Mouse (Mus musculus) retina, adult 2 months (tissue): ENCODE data around the gene Nrgn.

Source experiments
- DNase-seq: peaks from one replicate; pipeline ENCODE4 v3.0.0-alpha.2; 2012; ENCODE audit warnings: low read depth, low spot score

Gene Nrgn

DNA sequence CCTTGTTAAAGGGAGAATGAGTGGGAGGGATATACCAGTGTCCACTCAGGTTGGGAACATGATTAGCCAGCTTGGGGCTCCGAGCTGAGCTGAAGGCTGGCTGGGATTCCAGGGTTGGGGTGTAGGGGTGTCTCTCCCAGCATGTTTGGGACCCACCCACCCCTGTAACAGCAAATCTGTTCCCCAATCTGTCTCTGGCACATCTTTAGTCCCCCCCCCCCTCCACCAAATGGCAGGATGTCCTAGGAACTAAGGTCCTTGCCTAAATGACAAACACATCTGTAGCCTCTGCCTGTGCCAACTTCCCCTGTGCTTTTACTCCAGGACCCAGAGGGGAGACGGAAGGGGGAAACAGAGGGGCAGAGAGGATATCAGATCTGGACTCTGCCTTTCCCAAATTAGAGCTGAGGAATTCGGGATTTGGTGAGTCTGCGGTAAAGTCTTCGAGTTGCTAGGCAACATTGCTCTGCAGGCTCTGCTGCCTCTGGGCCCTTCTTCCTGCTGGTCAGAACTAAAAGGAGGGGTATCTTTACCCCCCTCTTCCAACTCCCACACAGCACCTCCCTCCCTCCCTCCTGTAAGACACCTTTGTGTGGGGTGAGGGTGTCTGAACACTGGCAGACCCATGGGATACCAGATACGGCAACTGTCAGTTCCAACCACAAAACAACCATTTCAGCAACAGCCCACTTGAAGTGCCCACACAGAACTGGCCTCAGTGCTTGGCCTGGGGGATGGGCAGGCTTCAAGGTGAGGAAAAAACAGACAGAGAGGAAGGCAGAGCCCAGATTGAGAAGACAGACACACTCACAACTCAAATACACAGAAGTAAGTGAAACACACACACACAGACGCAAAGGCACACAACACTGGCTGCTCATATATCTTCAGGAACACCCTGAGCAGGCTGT is 2.4 kb upstream of the Nrgn start, which contains the start of gene Siae:
Gene Siae, plus strand, starts transcription at position 861 of the 911 bp plus-strand sequence.
- no peak for DNase-seq

DNA sequence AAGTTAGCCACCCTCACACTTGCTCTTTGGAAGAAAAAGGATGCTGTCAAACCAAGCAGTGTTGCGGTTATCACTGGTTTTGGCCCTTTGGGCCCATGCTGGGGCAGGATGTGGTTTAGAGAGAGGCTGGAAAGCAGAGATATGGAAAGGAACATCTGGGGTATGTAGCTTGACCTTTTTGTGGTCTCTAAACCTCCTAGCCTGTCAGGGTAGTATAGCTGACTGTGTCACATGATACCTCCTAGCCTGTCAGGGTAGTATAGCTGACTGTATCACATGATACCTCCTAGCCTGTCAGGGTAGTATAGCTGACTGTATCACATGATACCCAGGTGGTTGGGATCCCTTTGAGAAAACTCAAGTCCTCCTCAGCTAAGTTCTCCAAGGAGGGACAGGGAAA is 1.6 kb upstream of the Nrgn start:
- DNase-seq, result no peak

DNA sequence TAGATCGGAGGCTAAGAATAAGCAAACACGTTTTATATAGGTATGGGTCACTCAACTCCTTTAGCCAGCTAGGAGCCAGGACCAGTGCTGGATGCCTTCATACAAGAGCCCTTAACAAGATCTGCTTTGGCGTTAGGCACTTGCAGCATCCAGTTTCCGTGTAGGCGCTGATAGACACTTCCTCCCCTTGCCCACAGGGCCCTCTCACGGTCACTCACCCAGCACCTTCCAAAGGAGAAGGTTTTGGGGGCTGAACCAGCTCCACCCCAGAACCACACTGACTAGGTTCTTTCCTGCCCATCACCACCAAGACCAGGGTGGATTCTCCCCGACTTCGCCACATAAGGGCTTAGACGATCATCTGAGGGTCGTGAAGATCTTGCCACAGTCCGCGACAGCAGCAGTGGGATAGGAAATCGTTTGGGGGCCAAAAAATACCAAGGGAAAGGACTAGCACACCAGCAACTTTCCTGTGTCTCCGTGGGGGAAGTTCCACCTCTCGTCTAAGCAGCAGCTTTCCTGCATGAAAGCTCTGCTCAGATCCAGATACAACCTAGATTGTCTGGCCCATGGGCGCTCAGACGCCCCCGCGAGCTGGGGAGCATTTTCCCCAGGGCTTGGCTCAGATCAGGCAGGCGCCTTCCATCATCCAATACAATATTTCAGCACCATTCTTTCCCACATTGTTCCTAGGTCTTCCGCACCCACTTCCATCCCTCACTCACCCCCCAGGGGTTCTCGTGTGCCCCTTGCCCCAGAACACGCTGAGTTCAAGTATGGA is 763 bp downstream of the Nrgn start:
- DNase-seq, result no peak

DNA sequence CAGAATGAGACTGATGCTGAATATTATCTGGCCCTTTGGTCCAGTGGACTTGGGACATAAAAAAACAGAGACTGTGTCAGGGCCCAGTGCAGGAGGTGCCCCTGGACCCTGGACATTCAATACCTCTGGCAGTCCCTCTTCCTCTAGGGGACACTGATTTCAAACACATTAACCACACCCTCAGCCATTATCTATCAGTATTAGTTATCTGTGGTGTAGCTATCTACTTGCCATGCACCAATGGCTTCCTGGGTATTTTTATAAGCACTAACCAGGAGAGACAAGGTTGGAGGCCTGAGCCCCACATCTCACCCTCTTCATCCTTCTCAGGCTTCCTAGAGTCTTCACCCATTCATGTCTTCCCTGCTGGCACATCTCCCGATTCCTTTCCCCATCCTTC is 2.3 kb downstream of the Nrgn start:
- DNase-seq, result no peak

DNA sequence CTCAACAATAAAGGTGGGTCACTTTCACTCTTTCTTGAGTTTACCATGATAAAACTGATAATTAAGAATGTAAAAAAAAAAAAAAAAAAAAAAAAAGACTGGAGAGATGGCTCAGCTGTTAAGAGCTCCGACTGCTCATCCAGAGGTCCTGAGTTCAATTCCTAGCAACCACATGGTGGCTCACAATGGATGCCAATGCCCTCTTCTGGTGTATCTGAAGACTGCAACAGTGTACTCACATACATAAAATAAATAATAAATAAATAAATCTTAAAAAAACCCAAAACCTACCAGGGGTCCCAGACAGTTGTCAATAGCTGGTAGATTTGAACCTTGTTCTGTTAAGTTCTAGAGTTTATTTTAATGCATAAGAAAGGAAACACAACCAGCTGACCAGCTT is 5.8 kb downstream of the Nrgn start:
- DNase-seq, result no peak

DNA sequence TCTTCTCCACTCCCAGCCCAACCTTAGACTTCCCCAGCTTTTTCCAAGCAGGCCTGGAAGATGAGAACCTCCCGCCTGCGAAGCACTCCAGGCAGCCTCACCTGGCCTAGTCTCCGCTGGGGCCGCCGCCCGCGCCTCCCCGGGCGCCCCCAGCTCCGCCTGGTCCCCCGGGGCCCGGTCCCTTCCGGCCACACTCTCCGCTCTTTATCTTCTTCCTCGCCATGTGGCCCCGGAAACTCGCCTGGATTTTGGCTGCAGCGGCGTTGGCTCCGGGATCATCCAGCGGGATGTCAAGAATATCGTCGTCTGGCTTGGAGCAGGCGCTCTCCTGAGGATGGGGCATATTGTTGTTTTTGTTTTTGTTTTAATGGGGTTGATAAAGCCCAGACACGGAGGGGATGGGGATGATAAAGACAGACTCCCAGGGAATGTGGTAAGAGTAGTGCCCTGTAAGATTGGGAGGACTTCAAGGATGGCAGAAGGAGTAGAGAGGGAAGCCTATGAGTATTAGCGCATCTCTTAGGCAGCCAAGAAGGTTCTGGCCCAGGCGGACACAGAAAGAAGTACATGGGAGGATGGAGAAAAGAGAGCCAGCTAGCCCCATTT is 6.8 kb downstream of the Nrgn start:
- DNase-seq, result no peak

DNA sequence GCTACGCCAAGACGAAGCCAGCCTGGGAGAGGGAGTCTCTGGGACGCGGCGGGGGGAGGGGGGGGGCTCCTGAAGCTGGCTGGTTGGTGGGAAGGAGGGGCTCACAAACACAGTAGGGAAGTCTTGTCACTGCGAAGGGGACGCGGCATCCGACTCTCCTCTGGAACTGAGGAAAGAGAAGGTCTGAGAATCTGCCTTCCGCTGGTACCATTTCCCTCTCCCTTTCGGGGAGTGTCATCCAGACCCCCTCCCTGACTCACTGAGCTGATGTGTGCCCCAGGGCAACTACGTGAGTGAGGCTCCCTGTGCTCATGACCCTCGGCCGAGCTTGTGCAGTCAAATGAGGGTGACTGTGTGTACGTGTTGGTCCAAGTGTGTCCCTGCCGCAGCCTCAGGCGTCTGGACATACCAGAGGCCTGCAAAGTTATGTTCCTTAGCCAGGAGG is 7.5 kb downstream of the Nrgn start:
- no peak for DNase-seq

DNA sequence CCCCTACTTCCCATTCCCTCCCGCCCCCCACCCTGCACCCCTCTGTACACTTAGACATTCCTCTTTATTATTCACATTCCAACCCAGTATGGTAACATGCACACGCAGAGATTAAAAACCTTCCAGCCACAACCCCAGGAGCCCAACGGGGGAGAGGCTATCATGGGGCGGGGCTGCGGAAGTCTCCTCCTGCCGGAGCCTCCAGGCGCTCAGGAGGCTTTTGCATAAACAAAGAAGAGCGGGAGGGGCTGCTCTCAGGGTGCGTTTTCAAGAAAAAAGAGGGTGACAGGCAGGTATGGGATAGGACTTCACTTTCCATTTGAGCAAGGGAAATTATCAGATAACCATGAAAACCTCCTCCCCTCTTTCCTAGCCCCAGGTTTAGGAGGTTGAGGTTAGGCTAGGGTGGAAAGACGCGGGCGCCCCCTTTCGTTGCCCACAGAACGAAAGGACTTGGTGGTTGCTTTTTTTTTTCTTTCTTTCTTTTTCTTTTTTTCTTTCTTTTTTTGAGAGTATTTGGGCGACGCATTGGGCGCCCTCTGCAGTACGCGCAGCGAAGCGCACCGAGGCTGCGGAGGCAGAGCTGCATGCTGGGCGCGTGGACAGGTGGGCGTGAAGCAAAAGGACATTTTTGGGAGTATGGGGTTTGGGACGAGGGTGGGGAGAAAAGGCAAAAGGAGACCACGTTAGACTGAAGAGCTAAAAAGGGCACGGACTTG is 8.1 kb downstream of the Nrgn start:
- DNase-seq, result no peak

DNA sequence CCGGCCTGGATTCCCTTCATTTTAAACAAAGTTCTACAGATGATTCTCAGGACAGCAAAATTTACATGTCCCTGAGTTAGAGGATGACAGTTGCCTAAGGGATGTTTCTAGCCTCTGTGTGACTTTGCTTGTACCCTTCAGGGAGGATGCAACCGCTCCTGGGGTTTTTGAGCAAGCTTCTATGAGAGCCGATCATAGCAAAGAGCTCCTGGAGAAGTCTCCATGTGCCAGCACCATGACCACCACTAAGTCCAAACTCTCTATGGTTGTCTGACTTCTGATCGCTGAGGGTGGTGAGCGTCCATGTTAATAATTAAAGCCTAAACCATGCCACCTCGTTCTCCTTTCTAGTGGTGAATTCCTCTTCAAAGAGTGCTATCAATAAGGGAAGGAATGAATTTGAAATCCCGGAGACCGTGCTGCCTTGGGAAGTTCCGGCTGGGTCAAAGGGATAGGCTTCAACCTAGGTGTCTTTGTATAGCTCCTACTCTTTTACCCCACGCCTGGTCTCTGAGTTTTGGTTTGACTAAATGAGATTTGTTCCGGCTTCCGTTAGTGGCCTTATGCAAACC is 8.7 kb downstream of the Nrgn start:
- DNase-seq, result no peak

DNA sequence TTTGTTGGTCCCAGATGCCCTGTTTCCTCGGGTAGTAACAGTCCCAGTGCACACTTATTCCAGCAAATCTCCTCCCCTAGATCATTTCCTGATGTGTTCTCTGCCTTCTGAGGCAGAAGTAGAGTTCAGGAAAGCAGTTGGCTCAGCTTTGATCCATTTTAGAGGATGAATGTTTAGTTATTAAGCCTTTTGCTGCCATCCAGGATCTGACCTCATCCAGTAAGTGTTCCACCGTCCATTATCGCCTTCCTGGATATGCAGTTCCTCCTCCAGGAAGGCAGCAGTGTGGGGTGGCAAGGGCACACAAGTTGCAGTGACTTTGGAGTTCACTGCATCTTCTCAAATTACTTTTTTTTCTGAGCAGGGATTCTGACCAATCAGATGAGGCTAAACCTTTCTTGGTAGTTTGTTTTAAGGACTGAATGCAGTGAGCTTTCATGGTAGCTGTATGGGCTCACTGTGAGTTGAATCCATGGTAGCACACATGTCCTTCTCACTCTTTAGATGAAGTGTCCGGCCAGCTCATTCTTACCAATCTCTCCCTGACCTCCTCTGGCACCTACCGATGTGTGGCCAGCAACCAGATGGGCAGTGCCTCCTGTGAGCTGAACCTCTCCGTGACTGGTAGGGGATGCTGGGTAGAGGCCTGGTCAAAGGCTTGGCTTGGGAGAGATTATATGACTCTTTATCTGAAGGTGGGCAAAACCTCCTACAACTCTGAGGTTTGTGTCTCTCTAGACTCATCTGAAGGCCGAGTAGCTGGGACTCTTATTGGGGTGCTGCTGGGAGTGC is 10.7 kb downstream of the Nrgn start:
- no peak for DNase-seq

DNA sequence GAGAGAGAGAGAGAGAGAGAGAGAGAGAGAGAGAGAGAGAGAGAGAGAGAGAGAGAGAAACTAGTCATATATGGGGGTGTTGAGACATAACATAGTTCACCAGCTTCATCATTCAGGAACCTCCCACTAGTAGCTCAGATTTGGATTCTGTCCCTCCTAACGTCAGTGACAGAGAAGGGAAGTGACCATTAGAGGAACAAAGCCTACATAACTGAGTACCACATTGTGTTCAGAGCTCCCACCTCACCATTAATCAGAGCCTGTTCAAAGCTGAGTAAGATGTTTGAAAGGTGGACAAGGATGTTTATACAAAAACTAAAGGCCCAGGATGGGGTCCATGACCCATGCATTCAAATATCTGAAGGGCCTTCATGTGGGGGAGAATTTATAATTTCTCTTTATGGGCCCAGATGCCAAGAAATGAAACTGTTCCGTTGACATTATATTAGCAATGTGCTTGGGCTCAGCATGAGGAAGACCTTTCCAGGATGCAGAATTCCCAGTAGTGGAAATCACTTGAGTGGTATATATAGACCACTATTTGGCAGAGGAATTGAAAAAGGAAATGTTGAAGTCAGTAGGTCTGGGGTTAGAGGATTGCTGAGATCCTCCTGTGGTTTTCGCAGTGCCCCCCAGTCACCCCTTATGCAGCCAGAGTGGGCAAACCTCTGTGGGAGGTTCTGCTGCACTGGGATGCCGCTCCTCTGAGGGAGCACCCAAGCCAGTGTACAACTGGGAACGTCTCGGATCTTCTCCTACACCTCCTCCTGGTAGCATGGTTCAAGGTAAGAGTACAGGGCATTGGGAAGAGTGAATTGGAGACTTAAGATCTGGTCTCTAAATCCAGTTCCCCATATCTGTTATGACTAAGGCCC is 11.8 kb downstream of the Nrgn start:
- DNase-seq, result no peak

DNA sequence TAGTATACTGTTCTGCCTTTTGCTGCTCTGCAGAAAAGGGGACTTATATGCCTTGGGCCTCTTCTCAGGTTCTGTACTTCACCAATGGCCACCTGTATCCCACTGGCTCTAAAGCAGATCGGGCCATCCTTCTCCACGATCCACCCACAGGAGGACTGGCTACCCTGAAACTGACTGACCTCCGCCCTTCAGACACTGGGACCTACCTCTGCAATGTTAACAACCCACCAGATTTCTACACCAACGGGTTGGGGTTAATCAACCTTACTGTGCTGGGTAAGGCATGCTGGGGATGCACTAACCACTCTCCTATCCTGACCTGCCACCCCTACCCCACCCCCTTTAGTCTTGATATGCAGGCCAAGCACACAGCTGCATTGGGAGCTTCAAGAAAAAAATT is 12.5 kb downstream of the Nrgn start:
- DNase-seq, result no peak

DNA sequence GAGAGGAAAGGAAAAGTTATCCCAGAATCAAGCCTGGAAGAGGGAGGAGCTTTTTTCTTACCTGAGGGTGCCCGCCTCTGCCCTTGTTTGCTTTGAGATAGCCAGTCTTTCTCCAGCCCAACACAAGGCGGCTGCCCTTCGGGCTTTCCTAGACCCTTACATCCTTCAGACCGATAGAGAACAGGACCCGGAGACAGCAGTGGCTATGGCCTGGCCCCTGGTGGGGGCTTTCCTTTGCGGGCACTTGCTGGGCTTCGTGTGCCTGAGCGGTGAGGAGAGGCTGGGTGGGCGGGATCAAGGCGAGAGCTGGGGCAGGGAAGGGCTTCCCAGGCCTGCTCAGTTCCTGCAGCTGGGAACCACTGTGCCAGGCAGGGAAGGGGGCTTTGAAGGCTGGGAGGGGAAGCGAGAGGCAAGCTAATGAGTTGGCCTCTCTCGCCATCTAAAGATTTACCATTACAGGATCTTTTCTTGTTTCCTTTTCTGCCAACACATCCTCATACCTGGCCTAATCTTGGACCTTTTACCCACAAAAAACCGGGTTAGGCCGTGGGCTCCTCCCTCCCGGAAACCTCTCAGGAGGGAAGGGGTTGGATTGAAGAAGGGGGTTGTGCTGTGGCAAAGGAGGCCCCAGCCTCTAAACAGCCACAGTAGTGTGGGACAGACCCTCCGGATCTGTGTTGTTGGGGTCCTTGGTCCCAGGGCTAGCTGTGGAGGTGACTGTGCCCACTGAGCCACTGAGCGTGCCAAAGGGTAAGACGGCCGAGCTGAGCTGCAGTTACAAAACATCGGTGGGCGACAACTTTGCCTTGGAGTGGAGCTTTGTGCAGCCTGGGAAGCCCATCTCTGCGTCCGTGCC is 13.3 kb downstream of the Nrgn start, which contains the start of gene Vsig2:
Gene Vsig2, plus strand, starts transcription at position 86 of the 856 bp plus-strand sequence.
- DNase-seq, result no peak

DNA sequence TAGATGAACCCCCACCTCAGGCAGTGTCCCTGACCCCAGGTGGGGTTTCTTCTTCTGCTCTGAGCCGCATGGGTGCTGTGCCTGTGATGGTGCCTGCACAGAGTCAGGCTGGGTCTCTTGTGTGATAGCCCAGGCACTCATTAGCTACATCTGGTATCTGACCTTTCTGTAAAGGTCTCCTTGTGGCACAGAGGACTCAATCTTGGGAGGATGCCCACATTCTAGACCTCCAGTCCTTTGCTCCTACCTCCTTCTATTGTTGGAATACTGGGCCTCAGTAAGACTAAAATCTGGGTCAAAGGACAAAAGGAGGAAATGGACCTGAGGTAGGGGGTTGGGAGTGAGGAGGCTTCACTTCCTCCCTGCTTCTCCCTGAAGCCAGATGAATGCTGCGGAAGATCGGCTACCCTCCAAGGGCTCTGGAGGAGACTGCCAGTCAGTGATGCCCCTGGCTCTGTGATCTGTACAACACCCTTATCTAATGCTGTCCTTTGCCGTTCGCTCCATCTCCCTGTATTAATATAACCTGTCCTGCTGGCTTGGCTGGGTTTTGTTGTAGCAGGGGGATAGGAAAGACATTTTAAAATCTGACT is 14.9 kb downstream of the Nrgn start:
- no peak for DNase-seq

DNA sequence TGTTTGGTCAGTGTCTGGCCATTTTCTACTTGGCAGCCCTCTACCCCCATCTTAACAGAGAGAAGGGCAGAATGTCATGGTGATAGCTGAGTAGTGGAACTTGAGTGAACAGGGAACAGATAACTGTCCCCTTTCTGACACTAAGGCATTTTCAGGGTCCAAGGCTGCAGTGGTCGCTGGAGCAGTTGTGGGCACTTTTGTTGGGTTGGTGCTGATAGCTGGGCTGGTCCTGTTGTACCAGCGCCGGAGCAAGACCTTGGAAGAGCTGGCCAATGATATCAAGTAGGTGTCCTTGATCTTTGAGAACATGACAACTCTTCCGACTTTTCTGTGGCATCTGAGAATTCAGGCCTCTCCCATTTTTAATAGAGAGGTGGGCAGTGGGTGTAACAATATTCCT is 15.9 kb downstream of the Nrgn start:
- DNase-seq, result no peak

DNA sequence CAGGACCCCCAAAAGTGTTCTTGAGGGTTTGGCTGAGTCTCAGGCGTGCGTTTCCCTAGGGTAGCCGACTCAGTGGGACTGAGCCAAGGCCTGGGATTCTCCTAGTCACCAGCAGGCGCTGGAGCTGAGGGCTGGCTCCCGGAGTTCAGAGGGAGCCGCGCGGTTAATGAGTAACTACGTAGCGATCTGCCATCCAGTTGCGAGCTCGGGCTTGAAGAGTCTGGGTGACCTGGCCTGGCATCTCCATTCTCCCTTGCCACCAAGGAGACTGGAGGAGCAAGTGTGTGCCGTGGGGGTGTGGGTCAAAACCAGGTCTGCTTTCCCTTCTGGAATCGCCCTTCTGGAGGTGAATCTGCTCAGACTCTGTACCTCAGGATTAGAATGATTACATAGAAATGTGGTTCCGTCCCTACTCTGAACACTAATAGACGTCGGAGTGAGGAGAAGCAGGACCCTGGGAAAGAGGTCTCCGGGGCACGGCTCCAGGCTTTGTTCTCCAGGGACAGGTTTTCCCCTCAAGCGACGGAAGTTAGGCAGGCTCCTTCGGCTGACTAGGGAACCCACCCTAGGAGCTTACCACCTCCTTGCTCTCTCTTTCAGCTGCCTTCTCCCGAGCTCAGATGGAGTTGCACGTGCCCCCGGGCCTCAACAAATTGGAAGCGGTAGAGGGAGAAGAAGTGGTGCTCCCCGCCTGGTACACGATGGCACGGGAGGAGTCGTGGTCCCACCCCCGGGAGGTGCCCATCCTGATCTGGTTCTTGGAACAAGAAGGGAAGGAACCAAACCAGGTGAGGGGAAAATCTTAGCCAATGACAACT is 21.6 kb downstream of the Nrgn start:
- DNase-seq, result no peak
